Mouse (Mus musculus) limb, embryonic 15.5 days (tissue): ENCODE results near the gene Ube2z. TPM values are rescaled to one million over a fixed set of nuclear protein-coding genes. Genes with fewer than 3 reads are reported as not detected.
A peak's percentile ranks its signal among the peaks of the same experiment; 100 is the strongest.

ENCODE experiments used
- ATAC-seq: fragments of 200-750 bp; cut with Nextera tagmentation; 2 replicates; pipeline ENCODE4 v1.8.0; 2017; ENCODE audit warnings: low read depth, moderate TSS enrichment; ENCODE audit not compliant: insufficient number of reproducible peaks, low FRiP score, low TSS enrichment
- H3K27ac ChIP-seq: fragments of 300-500 bp; sonication (generic); 2 replicates; pipeline ENCODE4 v1.5.1; 2015; ENCODE audit warnings: moderate library complexity, mild to moderate bottlenecking, inconsistent platforms
- H3K27me3 ChIP-seq: fragments of 300-500 bp; sonication (generic); 2 replicates; pipeline ENCODE4 v1.6.1; 2015; ENCODE audit warnings: inconsistent platforms
- H3K36me3 ChIP-seq: fragments of 300-500 bp; sonication (generic); 2 replicates; pipeline ENCODE4 v1.6.1; 2015; ENCODE audit warnings: inconsistent platforms
- H3K4me1 ChIP-seq: fragments of 300-500 bp; sonication (generic); 2 replicates; pipeline ENCODE4 v1.6.1; 2015; ENCODE audit warnings: inconsistent platforms
- H3K4me2 ChIP-seq: fragments of 300-500 bp; sonication (generic); 2 replicates; pipeline ENCODE4 v1.6.1; 2015; ENCODE audit warnings: mild to moderate bottlenecking, inconsistent platforms
- H3K4me3 ChIP-seq: fragments of 300-500 bp; sonication (generic); 2 replicates; pipeline ENCODE4 v1.5.1; 2015; ENCODE audit warnings: mild to moderate bottlenecking, inconsistent platforms
- H3K9ac ChIP-seq: fragments of 300-500 bp; sonication (generic); 2 replicates; pipeline ENCODE4 v1.6.1; 2015; ENCODE audit warnings: inconsistent platforms
- H3K9me3 ChIP-seq: fragments of 300-500 bp; sonication (generic); 2 replicates; pipeline ENCODE4 v1.6.1; 2016; ENCODE audit warnings: inconsistent platforms
- WGBS: fragments of 180-500 bp; shearing (Covaris S2); methylation state at CpG from one replicate; pipeline ENCODE4 v1.1.7; 2015; 5-methylcytosine and 5-hydroxymethylcytosine counted together
- polyA plus RNA-seq: library from polyadenylated mRNA; unstranded; fragments of >200 nt; fragmentation: Nextera tagmentation; extraction: Ambion mirVana; gene quantifications from 2 replicates; pipeline ENCODE4 v1.2.1, GENCODE M21; 2015

The Ube2z gene
- polyA plus RNA-seq, 1 experiment from 2014 or later: 45.2 TPM

DNA sequence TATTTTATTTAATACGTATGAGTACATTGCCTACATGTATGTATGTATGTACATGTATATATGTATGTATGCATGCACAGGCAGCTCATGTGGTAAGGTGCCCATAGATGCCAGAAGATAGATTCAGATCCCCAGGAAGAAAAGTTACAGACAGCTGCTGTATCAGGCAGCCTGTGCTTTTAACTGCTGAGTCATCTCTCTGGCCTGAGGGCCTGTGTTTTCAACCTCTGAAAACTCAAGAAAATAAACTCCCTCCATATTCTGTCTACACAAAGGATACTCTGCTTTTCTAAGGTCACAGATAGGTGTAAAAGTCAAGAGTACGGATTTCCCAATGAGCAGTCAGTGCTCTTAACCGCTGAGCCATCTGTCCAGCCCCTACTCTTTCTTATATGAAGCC lies 14.3 kb downstream of the Ube2z start:
- no peak for ATAC-seq

DNA sequence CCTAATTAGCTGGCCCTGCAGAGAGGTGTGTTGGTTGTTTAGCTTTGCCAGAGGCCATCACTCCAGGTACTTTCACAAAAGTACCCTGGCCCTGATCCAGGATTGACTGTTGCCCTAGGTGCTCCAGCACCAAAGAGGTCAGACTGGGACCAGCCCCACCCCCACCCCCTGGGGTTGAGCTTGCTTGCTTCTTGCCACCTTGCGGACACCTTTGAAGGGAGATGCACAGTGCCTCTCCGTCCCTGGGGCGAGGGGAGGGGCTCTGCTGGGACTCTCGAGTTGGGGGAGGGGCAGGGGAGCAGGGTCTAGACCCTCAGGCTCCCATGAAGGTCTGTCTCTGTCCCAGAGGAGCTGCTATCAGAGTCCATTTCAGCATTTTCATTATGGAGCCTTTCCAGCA lies 15.2 kb downstream of the Ube2z start:
- no peak overlapping the region for H3K27ac ChIP-seq
- no peak for ATAC-seq
- no peaks in the 10 kb centered on the region for H3K27me3 ChIP-seq
- peaks cover 84% of the 10 kb centered on the region for H3K36me3 ChIP-seq
- no peak overlapping the region for H3K4me2 ChIP-seq
- WGBS: 79% methylated on average over 4 of the region's 4 CpGs
- no peak overlapping the region for H3K4me3 ChIP-seq
- no peak overlapping the region for H3K9ac ChIP-seq
- no peaks in the 10 kb centered on the region for H3K9me3 ChIP-seq
- no peaks in the 10 kb centered on the region for H3K4me1 ChIP-seq

More for the DNA sequence above, 14.3 kb downstream of the Ube2z start:
- Histone ChIP-seq H3K9me3 (no peaks in the 10 kb centered on the region), H3K4me1 (no peaks in the 10 kb centered on the region), H3K27ac (no peak overlapping the region), H3K36me3 (peaks cover 84% of the 10 kb centered on the region), H3K4me3 (no peak overlapping the region), H3K27me3 (no peaks in the 10 kb centered on the region), H3K9ac (no peak overlapping the region), H3K4me2 (no peak overlapping the region)
- WGBS: 94% methylated on average over 3 of the region's 3 CpGs

DNA sequence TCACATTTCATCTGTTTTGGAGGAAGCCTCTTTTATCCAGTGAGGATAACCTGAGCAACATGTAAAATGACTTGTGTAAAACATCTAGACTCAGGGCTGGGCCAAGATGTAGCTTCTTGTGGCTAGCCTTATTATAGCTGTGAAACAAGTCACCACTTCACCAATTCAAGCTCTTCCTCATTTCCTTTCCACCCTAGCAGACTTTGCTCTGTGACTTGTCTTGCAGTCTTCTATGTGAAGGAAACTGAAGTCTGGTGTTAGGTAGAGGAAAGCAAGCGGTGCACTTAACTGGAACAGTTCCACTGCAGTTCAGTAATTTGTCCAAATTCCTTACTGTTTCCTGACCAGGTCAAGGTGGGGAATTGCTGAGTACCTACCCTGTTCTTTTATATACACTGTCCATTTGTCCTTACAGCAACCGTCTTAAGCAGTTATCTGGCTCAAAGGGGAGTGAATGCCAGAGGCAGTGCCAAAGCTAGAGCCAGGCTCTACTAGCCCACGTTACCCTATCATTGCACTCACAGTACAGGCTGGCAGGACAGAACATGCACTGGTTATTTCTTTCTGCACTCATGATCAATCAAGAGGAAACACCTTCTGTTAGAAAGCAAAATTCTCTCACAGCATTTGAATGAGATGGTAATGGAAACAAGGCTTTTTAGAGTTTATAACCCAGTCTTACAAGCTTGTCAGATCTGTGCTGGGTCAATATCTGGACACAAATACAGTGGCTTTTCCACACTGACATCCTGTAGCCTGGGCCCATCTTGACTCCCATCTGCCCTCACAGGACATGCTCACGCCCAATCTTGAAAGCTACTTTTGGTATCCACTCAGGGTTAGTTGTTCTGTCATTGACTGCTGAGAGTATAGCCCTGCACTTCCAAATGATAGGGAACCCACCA lies 17.5 kb downstream of the Ube2z start:
- H3K9ac ChIP-seq: no peak overlapping the region
- H3K27ac ChIP-seq: peak overlapping the region; percentile 3; the same call in 1 of the 2 replicates
- no peak overlapping the region for H3K4me2 ChIP-seq
- no peaks in the 10 kb centered on the region for H3K9me3 ChIP-seq
- no peak overlapping the region for H3K4me3 ChIP-seq
- H3K27me3 ChIP-seq: no peaks in the 10 kb centered on the region
- H3K4me1 ChIP-seq: no peaks in the 10 kb centered on the region
- no peak for ATAC-seq
- peaks cover 83% of the 10 kb centered on the region for H3K36me3 ChIP-seq
- 76% methylated on average over 4 of the region's 4 CpGs for WGBS

DNA sequence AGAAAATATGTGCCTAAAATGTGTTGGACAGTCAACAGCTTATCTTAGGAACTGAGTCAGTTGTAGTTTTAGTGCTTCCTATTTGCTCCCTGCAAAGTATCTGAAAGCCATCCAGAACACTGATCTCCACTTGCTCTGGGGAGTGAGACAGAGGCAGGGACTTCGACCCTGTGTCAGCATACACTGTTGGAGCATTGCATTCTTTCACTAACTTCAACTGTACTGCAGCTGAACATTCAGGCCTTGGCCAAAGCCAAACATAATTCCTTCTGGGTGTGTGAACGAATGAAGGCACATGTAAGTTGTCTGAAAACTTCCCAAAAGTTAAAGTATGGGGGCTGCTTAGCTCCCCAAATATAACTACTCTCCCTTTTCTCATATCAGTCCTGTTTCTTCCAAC lies 18.4 kb downstream of the Ube2z start:
- H3K27ac ChIP-seq: peak overlapping the region; percentile 13; the same call in 1 of the 2 replicates
- no peak for ATAC-seq
- H3K27me3 ChIP-seq: no peaks in the 10 kb centered on the region
- no peak overlapping the region for H3K9ac ChIP-seq
- no peaks in the 10 kb centered on the region for H3K4me1 ChIP-seq
- H3K4me2 ChIP-seq: no peak overlapping the region
- peaks cover 75% of the 10 kb centered on the region for H3K36me3 ChIP-seq
- 74% methylated on average over 2 of the region's 2 CpGs for WGBS
- no peak overlapping the region for H3K4me3 ChIP-seq
- H3K9me3 ChIP-seq: no peaks in the 10 kb centered on the region

DNA sequence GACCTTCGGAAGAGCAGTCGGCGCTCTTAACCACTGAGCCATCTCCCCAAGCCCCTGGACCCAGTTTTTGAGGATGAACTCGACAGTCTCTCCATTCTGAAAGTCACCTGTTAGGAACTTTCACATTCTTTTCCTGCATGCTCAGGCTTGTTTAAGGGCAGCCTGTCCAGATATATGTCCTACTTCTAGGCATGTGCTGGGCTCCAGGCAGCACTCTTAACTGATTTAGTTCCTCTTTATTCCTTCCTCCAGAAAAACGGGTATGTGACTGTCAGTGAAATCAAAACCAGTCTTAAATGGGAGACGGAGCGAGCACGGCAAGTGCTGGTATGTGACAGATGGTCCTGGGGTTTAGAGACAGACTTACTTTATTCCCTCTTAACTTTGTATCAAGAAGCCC lies 19.2 kb downstream of the Ube2z start:
- no peak for ATAC-seq
- no peak overlapping the region for H3K9ac ChIP-seq
- H3K4me1 ChIP-seq: no peaks in the 10 kb centered on the region
- no peaks in the 10 kb centered on the region for H3K27me3 ChIP-seq
- WGBS: 68% methylated on average over 8 of the region's 8 CpGs
- H3K27ac ChIP-seq: no peak overlapping the region
- H3K36me3 ChIP-seq: peaks cover 71% of the 10 kb centered on the region
- H3K4me2 ChIP-seq: no peak overlapping the region
- H3K9me3 ChIP-seq: no peaks in the 10 kb centered on the region
- no peak overlapping the region for H3K4me3 ChIP-seq

DNA sequence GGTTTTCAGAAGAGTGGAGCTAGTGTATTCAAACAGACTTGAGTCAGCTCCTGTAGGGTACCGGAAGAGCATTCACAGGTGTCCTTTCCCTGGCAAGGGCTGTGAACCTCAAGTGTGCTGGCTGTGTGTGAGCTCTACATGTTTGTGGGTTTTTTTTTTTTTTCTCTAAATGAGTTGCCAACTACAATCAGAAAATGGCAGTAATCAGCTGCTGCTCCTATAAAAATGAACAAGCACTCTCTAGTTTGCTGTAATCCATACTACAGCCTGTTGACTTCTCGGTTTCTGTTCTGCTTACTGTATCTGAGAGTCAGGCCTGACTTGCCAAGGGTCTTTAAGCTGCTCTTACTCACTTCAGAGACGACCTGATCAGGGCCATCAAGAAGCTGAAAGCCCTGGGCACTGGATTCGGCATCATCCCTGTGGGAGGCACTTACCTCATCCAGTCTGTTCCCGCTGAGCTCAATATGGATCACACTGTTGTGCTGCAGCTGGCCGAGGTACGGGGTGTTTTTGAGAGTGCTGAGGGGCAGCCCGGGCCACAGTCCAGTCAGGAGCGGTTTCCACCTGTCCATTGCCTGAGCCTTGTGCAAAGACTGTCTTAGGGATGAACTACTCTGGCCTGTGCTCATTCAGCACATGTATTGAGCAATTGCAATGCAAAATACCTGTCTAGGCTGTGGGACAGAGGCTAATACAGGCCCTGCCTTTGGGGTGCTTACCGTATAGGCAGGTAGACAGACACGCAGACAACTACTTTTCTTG lies 20.2 kb downstream of the Ube2z start:
- peaks cover 65% of the 10 kb centered on the region for H3K36me3 ChIP-seq
- no peak overlapping the region for H3K4me3 ChIP-seq
- no peaks in the 10 kb centered on the region for H3K9me3 ChIP-seq
- no peak overlapping the region for H3K4me2 ChIP-seq
- WGBS: 85% methylated on average over 11 of the region's 11 CpGs
- no peak overlapping the region for H3K27ac ChIP-seq
- no peak for ATAC-seq
- H3K4me1 ChIP-seq: no peaks in the 10 kb centered on the region
- no peak overlapping the region for H3K9ac ChIP-seq
- H3K27me3 ChIP-seq: no peaks in the 10 kb centered on the region

DNA sequence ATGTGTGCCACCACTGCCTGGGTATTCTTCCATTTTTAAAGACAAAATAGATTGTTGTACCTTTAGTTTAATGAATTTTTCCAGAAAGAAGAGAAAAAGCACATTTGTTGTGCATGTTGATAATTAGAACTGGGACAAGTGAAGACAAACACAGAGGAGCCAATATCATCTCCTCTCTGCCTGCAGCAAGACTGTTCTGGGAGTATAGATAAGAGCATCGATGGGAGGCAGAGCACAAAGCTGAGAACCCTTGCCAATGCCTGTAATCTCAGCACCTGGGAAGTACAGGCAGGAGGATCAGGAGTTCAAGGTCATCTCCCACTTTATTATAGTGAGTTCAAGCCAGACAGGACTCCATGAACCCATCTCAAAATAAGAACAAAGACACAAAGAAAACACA lies 26.6 kb downstream of the Ube2z start:
- peaks cover 28% of the 10 kb centered on the region for H3K36me3 ChIP-seq
- H3K9ac ChIP-seq: no peak overlapping the region
- no peaks in the 10 kb centered on the region for H3K27me3 ChIP-seq
- no peaks in the 10 kb centered on the region for H3K9me3 ChIP-seq
- no peak overlapping the region for H3K27ac ChIP-seq
- H3K4me1 ChIP-seq: peaks cover 8% of the 10 kb centered on the region
- WGBS: 100% methylated on average over 1 of the region's 1 CpGs
- no peak overlapping the region for H3K4me3 ChIP-seq
- no peak for ATAC-seq
- H3K4me2 ChIP-seq: no peak overlapping the region

DNA sequence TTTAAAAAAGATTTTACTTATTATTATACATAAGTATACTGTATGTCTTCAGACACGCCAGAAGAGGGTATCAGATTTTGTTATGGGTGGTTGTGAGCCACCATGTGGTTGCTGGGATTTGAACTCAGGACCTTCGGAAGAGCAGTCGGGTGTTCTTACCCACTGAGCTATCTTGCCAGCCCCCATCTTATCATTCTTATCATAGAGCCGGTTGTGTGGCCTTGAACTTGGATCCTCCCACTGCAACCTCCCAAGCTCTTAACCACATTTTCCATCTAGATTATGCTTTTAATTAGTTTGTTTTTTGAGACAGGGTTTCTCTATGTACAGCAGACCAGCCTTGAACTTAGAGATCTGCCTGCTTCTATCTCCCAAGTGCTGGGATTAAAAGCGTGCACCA lies 27.7 kb downstream of the Ube2z start:
- Histone ChIP-seq H3K4me3 (no peak overlapping the region), H3K9me3 (no peaks in the 10 kb centered on the region), H3K4me2 (no peak overlapping the region), H3K27me3 (no peaks in the 10 kb centered on the region), H3K27ac (no peak overlapping the region), H3K36me3 (peaks cover 21% of the 10 kb centered on the region), H3K9ac (no peak overlapping the region), H3K4me1 (peaks cover 8% of the 10 kb centered on the region)
- ATAC-seq: no peak
- WGBS: 91% methylated on average over 5 of the region's 5 CpGs

DNA sequence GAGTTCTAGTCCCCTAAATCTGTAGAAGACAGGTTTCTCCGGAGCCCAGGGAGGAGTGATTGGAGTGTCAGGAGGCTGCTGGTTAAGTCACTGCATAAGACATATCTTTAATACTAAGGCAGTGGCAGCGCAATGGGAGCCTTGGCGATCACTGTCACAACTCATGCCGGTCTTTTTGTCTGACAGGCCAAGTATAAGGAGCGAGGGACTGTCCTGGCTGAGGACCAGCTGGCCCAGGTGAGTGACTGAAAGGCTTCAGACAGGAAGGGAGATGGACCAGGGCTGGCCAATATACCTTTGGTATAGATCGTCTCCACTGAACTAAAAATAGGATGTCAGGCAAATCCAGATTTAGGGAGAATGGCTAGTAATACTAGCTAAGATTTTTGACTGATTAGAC lies 30.1 kb downstream of the Ube2z start:
- H3K36me3 ChIP-seq: peaks cover 12% of the 10 kb centered on the region
- peaks cover 8% of the 10 kb centered on the region for H3K4me1 ChIP-seq
- no peak overlapping the region for H3K27ac ChIP-seq
- H3K9me3 ChIP-seq: no peaks in the 10 kb centered on the region
- H3K4me2 ChIP-seq: peak overlapping the region; percentile 73
- no peak for ATAC-seq
- H3K27me3 ChIP-seq: 0 out of 2 replicates have a peak, but pooled peaks cover 5% of the 10 kb centered on the region
- WGBS: 8% methylated on average over 6 of the region's 6 CpGs
- H3K9ac ChIP-seq: peak overlapping the region; percentile 66
- peak overlapping the region; percentile 83 for H3K4me3 ChIP-seq

DNA sequence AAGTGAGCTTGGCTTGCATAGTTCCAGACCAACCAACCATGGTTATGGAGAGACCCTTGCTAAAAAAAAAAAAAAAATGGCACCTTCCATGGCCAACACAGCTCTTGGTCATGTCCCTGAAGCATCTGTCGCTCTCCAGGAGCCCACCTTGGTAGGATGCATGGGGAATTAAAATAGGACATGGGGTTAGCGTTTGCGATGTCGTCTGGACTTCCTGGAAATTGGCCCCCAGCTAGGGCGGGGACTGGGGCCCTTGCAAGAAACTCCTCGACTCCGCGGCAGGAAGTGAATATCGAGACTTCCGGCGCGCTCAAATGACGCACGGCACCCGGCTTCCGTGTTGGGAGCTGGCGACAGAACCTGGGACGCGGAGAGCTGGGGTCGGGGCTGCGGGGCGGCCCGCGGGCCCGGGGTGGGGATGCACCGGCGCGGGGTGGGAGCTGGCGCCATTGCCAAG lies 30.6 kb downstream of the Ube2z start, which contains the start of gene Snf8:
TSS of gene Snf8 (plus strand) at position 290 of the 457 bp plus-strand sequence.
- ATAC-seq: peak; percentile 65; the same call in 1 of the 2 replicates
- 0% methylated on average over 29 of the region's 29 CpGs for WGBS
- peak within 1 kb of the TSS; percentile 83 for H3K27ac ChIP-seq

DNA sequence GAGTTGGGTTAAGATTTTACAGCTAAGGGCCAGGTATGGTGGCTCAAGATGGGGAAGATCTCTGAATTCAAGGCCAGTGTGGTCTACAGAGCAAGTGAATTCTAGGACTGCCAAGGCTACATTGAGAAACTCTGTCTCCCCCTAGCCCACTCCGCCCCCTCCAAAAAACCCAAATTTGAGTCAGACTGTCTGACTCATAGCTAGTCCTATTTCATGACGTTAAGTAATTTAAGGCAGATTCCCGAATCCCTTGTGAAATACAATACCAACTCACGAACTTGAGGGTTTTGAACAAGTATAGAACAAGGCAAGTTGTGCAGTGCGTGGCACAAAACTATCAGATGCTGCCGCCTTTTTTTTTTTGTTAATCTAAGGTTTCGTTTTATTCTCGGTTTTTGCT lies 31.1 kb downstream of the Ube2z start:
- no peak for ATAC-seq
- 0 out of 2 replicates have a peak, but pooled peaks cover 5% of the 10 kb centered on the region for H3K27me3 ChIP-seq
- no peak overlapping the region; the same call in 1 of the 2 replicates for H3K27ac ChIP-seq
- peaks cover 8% of the 10 kb centered on the region for H3K36me3 ChIP-seq
- peak overlapping the region; percentile 66 for H3K9ac ChIP-seq
- no peaks in the 10 kb centered on the region for H3K9me3 ChIP-seq
- H3K4me1 ChIP-seq: peaks cover 8% of the 10 kb centered on the region
- H3K4me2 ChIP-seq: peak overlapping the region; percentile 73
- peak overlapping the region; percentile 83 for H3K4me3 ChIP-seq
- WGBS: 42% methylated on average over 8 of the region's 8 CpGs

More for the DNA sequence above, 30.6 kb downstream of the Ube2z start, which contains the start of gene Snf8:
- Histone ChIP-seq H3K27me3 (0 out of 2 replicates have a peak, but pooled peaks cover 5% of the 10 kb centered on the region), H3K9ac (peak within 1 kb of the TSS; percentile 66), H3K9me3 (no peaks in the 10 kb centered on the region), H3K4me2 (peak within 1 kb of the TSS; percentile 73), H3K4me1 (peaks cover 8% of the 10 kb centered on the region), H3K36me3 (peaks cover 12% of the 10 kb centered on the region), H3K4me3 (peak within 1 kb of the TSS; percentile 83)
